Mouse (Mus musculus) liver, postnatal 0 days (tissue): ENCODE measurements around the gene Tsku.
A peak's percentile ranks its signal among the peaks of the same experiment; 100 is the strongest.

Source experiments
- CTCF ChIP-seq: sonication (generic); IDR thresholded peaks from 2 replicates; pipeline ENCODE4 v1.5.1; 2016; ENCODE audit warnings: antibody characterized with exemption, low read depth
- EP300 ChIP-seq: IDR thresholded peaks from 2 replicates; pipeline ENCODE4 v1.6.1; 2016; ENCODE audit warnings: antibody characterized with exemption, low read depth, mild to moderate bottlenecking

DNA sequence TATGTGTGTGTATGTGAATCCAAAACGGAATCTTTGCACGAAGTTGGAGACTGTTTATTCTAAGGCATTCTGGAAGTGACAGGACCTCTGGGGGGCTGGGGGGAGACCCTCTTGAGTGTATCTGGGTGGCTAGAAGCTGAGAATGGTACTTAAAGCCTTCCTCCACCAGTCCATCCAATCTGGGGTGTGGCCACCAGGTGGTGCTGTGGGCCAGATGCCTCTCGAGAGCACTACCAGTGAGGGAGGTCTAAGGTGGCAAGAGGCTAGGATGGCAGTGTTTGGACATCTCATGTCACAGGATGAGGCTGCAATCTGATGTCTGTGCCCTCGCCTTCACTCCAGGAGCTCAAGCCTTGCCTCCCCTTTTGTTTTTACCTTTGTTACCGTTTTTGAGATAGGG, 12.0 kb downstream of the Tsku start:
- TF ChIP-seq CTCF, result peak; percentile 97
- TF ChIP-seq EP300, result no peak
